Mouse (Mus musculus): Measurements from ENCODE around the gene Gm28051. TPM values are rescaled to one million over a fixed set of nuclear protein-coding genes. Genes with fewer than 3 reads are reported as not detected.

Gene Gm28051
- total RNA-seq, 2 experiments from 2014 or later: not detected

DNA sequence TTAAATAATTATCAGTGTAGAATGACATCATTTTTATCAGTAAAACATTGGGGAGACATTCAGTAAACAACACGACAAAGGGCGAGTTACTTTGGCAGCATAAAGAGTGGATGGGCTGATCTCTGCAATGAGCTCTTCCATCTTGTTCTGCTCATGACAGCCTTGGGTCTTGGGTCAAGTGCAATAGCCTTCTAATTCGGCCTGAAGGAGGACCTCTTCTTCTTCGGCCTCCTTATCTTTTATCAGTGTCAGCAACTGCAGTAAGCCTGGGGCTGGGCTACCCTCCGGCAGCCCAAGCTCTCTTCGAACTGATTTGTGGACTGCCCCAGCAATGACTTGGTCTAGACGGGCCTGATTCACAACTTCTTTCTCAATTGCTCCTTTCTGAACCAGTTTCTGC, 15.5 kb downstream of the Gm28051 start:
- DNase-seq: no peak

DNA sequence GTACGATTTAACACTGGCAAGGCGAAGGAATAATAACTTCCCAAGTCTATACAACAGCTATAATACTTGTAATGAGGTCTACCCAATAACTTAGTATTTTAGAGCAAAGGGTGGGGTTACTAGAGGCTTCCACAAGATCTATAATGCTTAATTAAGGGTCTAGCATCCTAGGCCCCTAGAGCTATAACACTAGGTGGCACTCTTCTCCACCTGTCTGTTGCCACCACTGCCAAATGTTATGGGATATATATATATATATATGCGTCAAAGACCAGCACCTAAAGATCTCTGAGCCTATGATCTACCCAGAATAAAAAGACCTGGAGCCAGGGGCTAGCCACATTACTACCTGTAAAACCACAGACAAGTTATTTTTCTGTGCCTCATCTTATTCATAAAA, 17.3 kb downstream of the Gm28051 start:
- no peak for DNase-seq

DNA sequence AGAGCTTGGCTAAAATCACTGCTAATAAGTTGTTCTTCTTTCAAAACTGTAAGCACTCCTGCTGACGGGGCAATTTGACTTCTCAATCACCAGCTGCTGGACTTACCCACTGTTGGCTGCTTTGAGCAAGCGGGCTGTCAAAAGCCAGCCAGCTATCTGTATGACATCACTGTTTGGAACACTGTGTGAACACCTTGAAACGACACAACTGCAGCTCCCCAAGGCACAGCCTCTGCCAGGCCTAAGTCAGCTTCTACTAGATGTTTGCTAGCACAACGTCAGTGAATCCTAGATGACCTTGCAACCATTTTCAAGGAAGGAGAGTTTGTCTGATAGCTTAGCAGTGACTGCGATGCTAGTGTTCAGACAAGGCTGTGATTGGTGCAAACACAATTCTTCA, 18.5 kb downstream of the Gm28051 start:
- no peak for DNase-seq

DNA sequence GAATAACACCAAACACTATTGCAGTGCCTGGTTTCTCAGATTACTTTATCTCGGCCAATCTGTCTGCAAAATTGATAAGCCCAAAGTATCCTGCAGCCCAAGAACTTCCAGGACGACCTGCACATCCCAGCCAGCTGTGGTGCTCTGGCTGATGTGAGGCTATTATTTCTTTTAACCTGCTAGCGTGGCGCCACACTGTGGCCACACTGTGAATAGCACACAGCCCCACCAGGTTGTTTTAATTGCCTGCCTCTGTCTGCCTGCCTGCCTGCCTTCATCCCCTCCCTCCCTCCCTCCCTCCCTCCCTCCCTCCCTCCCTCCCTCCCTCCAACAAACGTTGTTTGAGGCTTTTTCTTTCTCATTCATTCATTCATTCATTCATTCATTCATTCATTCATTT, 24.2 kb downstream of the Gm28051 start:
- DNase-seq: no peak

DNA sequence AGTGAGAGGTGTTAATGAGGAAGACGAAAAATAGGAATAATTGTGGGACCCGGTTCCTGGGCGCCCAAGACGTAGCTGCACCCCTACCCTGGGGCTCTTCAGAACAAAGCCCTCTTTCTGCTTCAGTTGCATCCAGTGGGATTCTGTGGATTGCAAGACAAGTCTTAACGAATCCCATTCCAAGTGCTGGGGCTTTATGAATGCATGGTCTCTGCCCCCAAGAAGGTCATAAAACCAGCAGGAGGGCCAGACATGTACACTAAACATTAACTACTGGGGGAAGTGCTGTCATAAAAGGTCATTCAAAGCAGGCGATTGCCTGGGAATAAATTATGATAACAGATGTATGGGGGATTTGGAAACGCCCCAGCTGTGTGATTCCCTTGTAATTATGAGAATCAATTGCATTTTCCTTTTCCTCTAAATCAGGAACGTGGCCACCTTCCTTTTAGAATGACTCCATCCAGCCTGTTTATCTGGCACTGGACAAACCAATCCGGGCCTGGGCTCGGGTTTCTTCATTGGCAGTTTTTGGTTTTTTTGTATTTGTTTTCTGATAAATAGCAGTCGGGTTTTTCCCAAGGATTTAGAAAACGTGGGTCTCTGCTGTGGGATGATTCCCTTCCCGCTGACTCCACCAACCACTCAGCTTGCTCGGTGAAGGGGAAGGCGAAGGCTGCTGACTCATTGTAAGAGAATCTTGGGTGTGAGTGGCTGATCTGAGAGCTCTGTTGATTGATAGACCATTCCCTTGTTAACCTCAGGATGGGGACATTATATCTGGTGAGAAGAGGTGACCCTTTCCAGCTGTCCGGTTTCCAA, 26.6 kb downstream of the Gm28051 start:
- DNase-seq: no peak

DNA sequence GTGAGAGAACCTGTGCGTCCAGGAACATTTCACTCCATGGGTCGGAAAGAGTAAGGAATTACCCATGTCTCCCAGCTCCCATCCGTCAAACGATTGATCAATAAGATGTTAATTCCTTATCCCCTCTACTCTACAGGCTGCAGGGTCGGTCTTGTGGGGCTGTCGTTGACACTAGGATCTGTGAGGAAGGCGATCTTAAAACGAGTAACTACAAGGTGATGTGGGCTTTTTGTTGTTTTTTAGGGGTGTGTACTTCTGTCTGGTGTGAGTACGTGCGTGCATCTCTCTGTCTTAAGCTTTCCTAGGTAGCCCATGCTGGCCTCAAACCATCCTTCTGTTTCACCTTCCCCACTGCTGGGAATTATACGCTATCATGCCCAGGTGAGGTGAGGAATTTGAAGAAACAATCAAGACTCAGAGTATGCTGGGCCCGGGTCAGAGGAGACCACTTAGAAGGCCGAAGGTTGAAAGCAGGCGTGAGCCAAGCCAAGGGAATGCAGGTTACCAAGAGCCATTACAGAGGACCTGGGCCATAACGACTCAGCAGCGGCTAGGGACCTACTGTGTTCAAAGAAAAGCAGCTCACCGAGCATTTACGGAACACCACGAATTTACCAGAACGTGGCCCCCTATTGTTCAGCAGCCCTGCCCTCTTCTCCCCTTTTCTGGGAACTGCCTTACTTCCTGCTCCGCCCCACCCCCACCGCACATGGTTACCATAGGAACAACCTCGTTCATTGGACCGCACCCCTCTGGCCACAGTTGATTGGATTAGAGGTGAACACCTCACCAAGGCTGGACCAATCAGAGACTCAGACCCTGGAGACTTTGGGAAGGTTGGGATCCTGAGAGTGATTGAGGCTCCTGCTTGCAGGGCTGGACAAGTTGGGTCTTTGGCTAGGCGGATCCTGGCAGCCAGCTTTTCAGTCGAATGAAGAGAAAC, 27.4 kb downstream of the Gm28051 start:
- peak; percentile 54 to 64 for DNase-seq

DNA sequence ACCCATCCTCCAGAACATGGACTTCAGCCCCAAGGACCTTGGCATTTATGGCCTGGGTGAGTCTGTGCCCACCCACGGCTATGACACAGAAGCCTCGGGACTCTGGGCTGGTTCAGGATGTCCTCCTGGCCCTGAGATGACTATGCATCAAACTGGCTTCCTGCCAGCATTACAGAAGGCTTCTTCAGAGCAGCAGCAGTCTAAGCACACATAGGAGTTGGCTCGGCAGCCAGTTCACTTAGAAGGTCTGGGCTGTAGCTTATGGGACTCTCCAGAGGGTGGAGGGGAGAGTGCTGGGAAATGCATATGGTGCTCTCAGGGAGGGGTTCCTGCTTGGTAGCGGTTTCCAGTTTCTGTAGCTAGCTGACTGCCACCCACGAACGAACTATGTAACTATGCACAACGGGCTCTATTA, 31.8 kb downstream of the Gm28051 start:
- DNase-seq: no peak

DNA sequence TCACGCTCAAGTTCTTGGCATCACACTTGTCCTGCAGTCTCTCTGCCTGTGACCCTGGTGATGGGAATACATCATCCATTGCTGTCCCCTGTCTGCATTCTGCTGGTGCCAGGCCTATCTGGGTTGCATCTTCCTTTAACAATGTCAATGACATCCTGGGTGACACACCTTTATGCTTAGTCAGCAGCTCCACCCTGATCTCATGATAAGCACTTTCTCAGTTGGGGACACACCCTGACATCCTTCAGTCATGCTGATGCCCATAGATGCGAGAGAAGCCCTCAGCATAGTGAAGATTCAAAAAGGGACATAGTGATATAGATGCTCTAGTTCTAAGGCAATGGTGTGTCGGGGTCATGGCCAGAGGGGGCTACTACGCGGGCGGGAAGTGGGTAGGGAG, 32.4 kb downstream of the Gm28051 start:
- DNase-seq: no peak

- DNase-seq: no peak
Observed at GRCm38 (mm10) chr12:102723861-102724260, 33.7 kb downstream of the Gm28051 start.

- no peak for DNase-seq
Observed at GRCm38 (mm10) chr12:102722966-102723365, 34.6 kb downstream of the Gm28051 start.

DNA sequence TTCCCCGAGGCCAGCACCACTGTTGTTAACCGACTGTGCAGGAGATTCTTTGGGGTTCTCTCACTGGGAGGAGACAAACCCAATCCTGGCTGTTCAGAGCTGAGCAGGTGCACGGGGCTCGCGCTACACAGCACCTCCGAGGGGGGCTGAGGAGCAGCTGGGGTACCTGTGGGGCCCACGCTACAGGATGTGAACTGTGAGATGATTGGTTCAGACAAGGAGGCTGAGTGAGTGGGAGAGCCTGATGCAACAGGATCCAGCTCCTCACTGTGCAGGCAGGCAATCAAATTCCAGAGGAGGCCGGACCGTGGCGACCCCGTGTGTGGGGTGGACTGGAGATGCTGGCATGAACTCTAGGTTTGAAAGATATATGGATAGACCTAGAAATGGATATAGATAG, 35.1 kb downstream of the Gm28051 start:
- DNase-seq: no peak

DNA sequence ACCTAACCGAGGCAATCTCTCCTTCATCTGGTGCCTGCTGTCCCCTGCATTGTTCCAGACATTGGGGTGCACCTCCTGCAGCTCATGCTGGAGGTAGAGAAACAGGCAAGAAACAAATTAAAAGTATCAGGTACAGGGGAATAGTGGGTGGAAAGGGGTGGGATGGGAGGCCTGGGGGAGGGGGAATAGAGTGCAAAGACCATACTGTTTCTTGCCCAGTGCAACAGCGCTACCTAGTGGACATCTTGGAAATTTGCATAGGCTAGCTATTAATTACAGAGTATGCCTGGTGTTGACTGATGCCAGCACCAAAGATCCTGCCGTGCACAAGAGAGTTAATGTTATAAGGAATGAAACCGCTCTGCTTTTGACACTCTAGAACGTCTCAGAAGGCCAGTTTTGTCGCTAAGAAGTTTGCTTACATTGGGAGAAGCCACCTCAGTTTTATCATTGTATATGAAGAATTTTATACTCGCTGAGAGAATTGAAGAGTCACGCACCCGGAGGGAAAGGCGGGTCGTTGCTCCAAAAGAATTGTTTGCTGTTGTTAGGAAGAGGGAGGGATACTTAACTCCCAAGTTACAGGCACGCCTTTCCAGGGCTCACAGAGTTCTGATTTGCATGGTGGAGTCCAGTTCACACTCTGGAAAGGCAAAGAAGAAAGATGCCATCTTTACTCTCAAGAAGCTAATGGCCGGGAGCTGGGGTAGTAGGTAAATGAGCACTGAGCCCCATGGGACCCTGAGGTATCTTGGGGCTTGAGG, 37.8 kb downstream of the Gm28051 start:
- DNase-seq: no peak

DNA sequence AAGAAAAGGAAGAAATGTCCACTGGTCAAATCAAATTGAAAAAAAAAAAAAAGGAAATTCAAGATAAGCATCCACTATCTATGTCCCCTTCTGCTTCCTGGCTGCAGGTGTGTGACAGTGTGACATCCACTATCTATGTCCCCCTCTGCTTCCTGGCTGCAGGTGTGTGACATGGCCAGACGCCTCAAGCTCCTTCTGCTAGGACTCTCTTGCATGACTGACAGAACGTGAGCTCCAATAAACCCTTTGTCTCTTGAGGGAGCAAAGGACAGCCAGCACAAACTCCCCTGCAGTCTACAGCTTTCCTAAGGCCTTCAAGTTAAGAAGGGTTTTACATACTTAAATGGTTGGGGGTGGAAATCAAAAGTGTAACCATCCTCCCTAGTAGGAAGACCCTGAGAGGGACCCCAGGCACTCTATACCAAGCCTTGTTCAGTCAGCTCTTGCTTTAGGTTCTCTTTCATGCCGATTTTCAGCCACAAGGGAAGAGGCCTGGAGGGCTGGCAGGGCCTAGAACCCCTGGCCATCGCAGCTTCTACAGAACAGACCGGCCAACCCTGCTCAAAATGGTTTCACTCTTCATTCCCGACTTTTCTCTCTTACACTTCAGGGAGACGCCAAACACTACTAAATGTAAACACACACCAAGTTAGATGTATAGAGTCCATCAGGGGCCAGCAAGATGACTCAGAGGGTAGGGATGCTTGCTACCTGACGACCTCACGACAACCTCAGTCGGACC, 42.7 kb downstream of the Gm28051 start:
- no peak for DNase-seq

DNA sequence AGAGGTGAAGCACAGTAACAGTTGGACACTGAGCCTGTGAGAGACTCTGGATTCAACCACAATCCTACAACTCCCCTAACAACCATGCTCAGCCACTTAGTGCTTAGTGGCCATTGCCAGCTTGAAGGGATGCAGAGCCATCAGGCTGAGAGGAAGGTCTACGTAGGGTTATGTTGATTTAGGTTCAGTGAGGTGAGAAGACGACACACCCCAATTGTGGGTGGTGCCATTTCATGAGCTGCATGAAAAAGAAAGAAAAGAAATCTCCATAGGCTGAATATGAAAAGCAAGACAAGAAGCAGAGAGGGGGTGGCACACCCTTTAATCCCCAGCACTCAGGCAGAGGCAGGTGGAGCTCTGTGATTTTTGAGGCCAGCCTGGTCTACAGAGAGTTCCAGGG, 43.4 kb downstream of the Gm28051 start:
- DNase-seq: no peak

DNA sequence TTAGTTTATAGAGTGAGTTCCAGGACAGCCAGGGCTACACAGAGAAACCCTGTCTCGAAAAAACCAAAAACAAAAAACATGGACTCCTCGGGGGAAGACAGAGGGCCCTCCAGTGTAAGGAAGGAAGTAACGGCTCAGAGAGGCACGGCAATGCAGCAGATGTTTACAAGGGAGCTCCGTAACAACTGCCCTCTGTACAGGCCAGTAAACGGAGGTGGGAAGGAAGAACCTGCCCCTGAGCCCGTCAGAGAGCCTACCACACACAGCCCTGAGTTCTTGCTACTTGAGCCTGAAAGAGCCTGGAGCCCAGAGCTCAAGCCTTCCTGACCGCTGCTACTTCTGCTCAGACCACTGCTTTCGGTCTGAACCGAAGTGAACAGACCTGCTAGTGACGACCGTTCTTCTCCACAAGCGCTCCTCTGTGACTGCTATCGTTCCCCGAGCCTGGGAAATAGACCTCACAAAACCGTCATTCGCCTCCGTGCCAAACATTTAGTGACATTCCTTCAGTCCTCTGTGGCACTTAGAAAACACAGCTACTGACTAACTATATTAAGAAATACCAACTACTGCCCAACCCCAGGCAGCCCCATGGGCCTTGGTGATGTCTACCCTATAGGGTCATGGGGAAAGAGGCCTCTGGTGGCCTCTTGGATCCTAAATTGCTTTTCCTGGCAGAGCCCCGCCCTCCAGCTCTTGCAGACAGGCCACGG, 44.3 kb downstream of the Gm28051 start:
- DNase-seq: no peak

DNA sequence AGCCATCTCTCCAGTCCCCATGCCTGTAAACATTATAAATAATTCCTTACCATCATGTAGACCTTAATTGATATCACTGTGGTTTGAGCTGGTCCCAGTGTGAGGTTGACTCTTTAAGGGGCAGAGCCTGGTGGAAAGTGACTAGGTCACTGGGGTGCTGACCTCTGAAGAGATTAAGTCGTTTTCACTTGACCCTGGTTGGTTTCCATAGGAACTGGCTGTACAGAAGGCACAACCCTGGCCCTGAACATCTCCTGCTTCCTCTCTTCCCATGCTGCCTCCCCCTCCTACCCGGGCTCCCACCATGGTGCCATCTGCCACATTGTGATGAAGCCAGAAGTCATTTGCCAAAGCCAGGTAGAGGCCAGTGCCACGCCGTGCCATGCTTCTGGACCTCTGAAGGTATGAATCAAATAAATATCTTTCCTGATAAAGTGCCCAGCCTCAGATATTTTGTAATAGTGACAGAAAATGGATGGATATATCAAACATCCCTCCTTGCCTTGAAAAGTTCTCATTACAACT, 46.7 kb downstream of the Gm28051 start:
- DNase-seq: no peak

GRCm38 (mm10) chr12:102709896-102710295, 47.7 kb downstream of the Gm28051 start:
- DNase-seq: no peak

DNA sequence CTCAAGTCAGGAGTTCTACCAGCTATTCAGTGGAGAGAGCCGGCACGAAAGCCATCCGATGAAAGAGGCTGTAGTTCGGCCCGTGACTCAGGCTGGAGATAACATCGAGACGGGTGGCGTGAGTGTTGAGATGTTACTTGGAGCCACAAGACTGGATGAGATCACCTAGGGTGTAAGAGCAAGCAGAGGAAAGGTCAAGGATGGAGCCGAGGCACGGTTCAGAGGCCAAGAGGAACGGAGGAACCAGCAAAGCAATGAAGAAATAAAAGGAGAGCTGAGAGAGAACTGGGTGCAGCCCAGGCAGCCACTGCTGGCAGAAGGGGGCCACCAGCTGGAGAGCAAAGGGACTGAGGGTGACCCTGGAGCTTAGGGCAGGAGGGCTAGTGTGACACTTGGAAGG, 49.3 kb downstream of the Gm28051 start:
- DNase-seq: no peak

GRCm38 (mm10) chr12:102706833-102707463, 50.6 kb downstream of the Gm28051 start:
- no peak for DNase-seq

DNA sequence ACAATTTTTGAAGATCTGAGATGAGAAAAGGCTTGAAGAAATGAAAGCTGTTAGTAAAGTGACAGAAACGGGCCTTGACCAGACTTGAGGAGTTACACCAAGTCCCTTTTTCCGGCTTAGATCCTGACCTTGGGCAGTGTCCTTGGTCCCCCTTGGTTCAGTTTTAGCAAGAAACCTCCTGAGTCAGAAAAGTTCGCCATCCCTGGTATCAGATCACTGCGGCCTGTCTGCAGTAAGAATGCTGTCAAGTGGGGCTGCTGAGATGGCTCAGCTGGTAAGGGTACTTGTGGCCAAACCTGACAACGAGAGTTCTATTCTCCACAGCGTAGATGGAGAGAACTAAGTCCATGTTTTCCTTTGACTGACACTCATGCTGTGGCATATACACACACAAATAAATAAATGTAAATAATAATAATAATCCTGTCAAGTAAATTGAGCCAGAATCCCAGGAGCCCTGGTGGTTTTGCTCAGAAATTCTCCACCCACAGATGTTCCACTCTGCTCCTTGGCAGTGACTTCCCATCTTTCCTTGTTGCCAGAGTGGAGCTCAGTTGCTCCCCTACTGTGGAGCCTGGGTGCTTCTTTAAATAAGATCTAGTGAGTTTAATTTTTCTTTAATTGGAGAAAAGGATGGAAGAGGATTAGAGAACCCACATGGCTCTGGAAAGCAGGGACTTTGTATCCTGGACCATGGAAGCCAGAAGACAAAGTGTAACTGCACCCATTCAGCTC, 51.5 kb downstream of the Gm28051 start:
- DNase-seq: no peak
